Mouse (Mus musculus): ENCODE results near the gene Map1a. TPM values are rescaled to one million over a fixed set of nuclear protein-coding genes. Genes with fewer than 3 reads are reported as not detected.

Gene Map1a
- total RNA-seq (2023) = under 1 TPM; 0.09 to 0.12 TPM

GRCm38 (mm10) chr2:121288901-121289729 lies at the start of gene Map1a:
Gene Map1a, plus strand, starts transcription at chr2:121289600.

DNA sequence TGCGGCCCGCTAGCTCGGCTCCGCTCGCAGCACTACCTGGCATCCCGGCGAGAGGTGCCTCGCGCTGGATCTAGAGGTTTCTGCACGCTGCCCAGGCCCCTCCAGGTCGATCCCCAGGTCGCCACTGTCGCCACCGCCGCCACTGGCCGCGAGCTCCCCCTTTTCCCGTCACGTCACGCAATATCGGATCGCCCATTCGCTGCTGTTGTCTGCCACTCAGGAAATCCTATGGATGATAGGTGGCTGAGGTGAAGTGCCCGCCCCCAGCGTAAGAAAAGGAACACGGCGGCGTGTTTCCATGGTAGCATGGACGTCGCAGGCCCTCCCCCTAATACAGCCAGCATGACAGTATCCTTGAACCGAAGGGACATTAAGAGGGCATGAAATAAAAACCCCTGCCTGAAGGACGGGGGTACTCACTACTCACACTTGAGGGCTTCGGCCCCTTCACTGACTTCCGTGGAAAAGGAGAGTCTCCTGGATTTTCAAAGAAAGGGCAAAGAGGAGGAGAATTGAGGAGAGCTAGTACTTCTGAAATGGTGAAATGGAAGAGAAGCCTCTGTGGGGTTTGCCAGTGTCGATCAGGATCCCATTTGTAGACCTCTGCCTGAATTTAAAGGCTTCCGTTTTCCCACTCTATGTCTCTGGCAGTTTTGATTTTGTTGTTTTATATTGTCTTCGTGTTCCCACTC lies 18.0 kb upstream of the Map1a start, which contains the start of gene Trp53bp1:
Gene Trp53bp1 (minus strand): TSS at position 172 of the 692 bp plus-strand sequence.

GRCm38 (mm10) chr2:121354820-121355592 lies 65.6 kb downstream of the Map1a start, which contains the start of gene Ppip5k1:
Gene Ppip5k1, minus strand, starts transcription at chr2:121355396.

GRCm38 (mm10) chr2:121357494-121357893 lies 68.1 kb downstream of the Map1a start, which contains the start of gene Ckmt1:
Gene Ckmt1, plus strand, starts transcription at chr2:121357714.

Other genes starting within 250 kb of the Map1a start
- not detected for gene Tgm5, start 203.8 kb upstream of the Map1a start, total RNA-seq (2023)
- gene Tgm7, start 179.8 kb upstream of the Map1a start, total RNA-seq (2023) = not detected
- gene Adal, start 149.2 kb upstream of the Map1a start, total RNA-seq (2023) = 10 to 100 TPM; 20.4 to 27.6 TPM
- gene Lcmt2, start 148.9 kb upstream of the Map1a start, total RNA-seq (2023) = 10 to 100 TPM; 12.3 to 12.6 TPM
- 10 to 100 TPM; 76.9 to 79.4 TPM for gene Tubgcp4, start 118.9 kb upstream of the Map1a start, total RNA-seq (2023)
- gene Zscan29, start 118.5 kb upstream of the Map1a start, total RNA-seq (2023) = 10 to 100 TPM; 33.2 to 34.3 TPM
- gene Trp53bp1, start 18.2 kb upstream of the Map1a start, total RNA-seq (2023) = 10 to 100 TPM; 74.6 to 88.4 TPM
- gene Ppip5k1, start 65.8 kb downstream of the Map1a start, total RNA-seq (2023) = 10 to 100 TPM; 15.7 to 22.4 TPM
- not detected for gene Ckmt1, start 68.1 kb downstream of the Map1a start, total RNA-seq (2023)
- gene Strc, start 97.6 kb downstream of the Map1a start, total RNA-seq (2023) = under 1 TPM; 0.67 to 0.98 TPM
- gene Pdia3, start 124.2 kb downstream of the Map1a start, total RNA-seq (2023) = 100 to 1,000 TPM; 169 to 181 TPM
- gene Catsper2, start 124.2 kb downstream of the Map1a start, total RNA-seq (2023) = 1 to 10 TPM; 2.9 to 3.3 TPM
- not detected for gene Ell3, start 154.7 kb downstream of the Map1a start, total RNA-seq (2023)
- gene Serf2, start 159.6 kb downstream of the Map1a start, total RNA-seq (2023) = 100 to 1,000 TPM; 283 to 321 TPM
- gene Hypk, start 163.7 kb downstream of the Map1a start, total RNA-seq (2023) = 10 to 100 TPM; 45.9 to 47.4 TPM
- 1 to 10 TPM; 1.7 to 1.9 TPM for gene Serinc4, start 167.2 kb downstream of the Map1a start, total RNA-seq (2023)
- gene Mfap1b, start 184.5 kb downstream of the Map1a start, total RNA-seq (2023) = 10 to 100 TPM; 45.4 to 46.5 TPM
- 10 to 100 TPM; 49.5 to 49.6 TPM for gene Mfap1a, start 217.1 kb downstream of the Map1a start, total RNA-seq (2023)
- 10 to 100 TPM; 18.4 to 20.8 TPM for gene Wdr76, start 217.1 kb downstream of the Map1a start, total RNA-seq (2023)

Data from T-cell, adult 66 days (primary cell).